Mouse (Mus musculus): ENCODE data around the gene Gtf2a1.

GRCm38 (mm10) chr12:91523626-91524025 lies 66.7 kb downstream of the Gtf2a1 start:
- no peak for TF ChIP-seq POLR2A (IDR thresholded peaks at IDR 0.05; ENCODE audit: control insufficient read depth, low read depth, low read length)
- no peak for TF ChIP-seq CTCF (IDR thresholded peaks at IDR 0.05; ENCODE audit: control insufficient read depth, insufficient read depth, insufficient replicate concordance, low read depth, low read length)

Measured in testis, adult 2 months (tissue).